23 mouse cellular contexts compared by ENCODE assay signal in the genomic region with DNA sequence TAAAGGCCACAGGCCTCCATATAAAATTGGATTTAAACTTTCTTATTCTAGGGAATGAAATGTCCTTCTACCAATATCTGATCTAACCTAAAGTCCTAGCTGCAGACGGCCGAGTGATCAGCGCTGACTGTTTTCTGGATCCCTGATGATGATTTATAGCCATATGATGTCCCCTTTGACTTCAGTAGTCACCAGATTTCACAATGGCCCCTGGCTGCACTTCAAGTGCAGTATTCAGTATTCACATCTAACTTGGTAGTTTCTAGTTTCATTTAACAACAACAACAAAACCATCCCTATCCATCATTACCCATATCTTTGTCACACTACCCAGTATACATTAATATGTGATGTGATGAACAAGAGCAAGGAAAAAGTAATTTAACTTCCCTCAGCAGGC. TPM values are rescaled to one million over a fixed set of nuclear protein-coding genes. Genes with fewer than 3 reads are reported as not detected.
"Had no signal": no experiment of that assay in that cellular context is flagged by ENCODE, and none has a peak within 500 bp of the region (broad histone marks: within the 10 kb centered on the region; RNA-seq: fewer than 3 reads in every experiment).

No protein-coding gene starts in this region.

- DNase-seq: kidney, postnatal 14 days; kidney, postnatal 4 days; left cerebral cortex, postnatal 4 days; liver, postnatal 0 days; lung, embryonic 14.5 days; thymus, adult 2 months; thymus, postnatal 14 days; thymus, postnatal 4 days had no signal

- ATAC-seq: liver, postnatal 0 days; lung, postnatal 0 days; midbrain, embryonic 13.5 days; midbrain, embryonic 16.5 days had no signal

- H3K27ac ChIP-seq: limb, embryonic 12.5 days; limb, embryonic 15.5 days; liver, embryonic 14.5 days; macrophage; midbrain, embryonic 10.5 days; midbrain, embryonic 13.5 days; neural tube, embryonic 13.5 days had no signal

- H3K4me3 ChIP-seq: limb, embryonic 12.5 days; limb, embryonic 15.5 days; megakaryocyte, embryonic 14.5 days; midbrain, embryonic 10.5 days; midbrain, embryonic 13.5 days; myocyte; neural tube, embryonic 13.5 days had no signal

RNA-seq across cellular contexts. Expression of a gene that starts 49.9 kb away (rescaled TPM):
- total RNA-seq: monocyte, adult 5-6 weeks; neutrophil, adult 5-6 weeks had no signal
- polyA plus RNA-seq: liver, embryonic 14.5 days; liver, postnatal 0 days; macrophage; small intestine, adult 2 months; spleen, adult 2 months; thymus, adult 2 months had no signal
